Mouse (Mus musculus) stomach, embryonic 16.5 days (tissue): ENCODE measurements around the gene Dab1. TPM values are rescaled to one million over a fixed set of nuclear protein-coding genes. Genes with fewer than 3 reads are reported as not detected.

Source experiments
- ATAC-seq: fragments of 200-750 bp; cut with Nextera tagmentation; 2 replicates; pipeline ENCODE4 v1.8.0; 2017; ENCODE audit warnings: moderate number of reproducible peaks, moderate TSS enrichment; ENCODE audit not compliant: insufficient read depth, low FRiP score
- H3K27ac ChIP-seq: fragments of 300-500 bp; sonication (generic); 2 replicates; pipeline ENCODE4 v1.5.1; 2014; ENCODE audit warnings: low read length
- H3K27me3 ChIP-seq: fragments of 300-500 bp; sonication (generic); 2 replicates; pipeline ENCODE4 v1.6.1; 2014; ENCODE audit warnings: low read length, control low read depth, mixed read lengths; ENCODE audit not compliant: control insufficient read depth, insufficient read depth
- H3K36me3 ChIP-seq: fragments of 300-500 bp; sonication (generic); 2 replicates; pipeline ENCODE4 v1.6.1; 2014; ENCODE audit warnings: low read length; ENCODE audit not compliant: control insufficient read depth, insufficient read depth
- H3K4me1 ChIP-seq: fragments of 300-500 bp; sonication (generic); 2 replicates; pipeline ENCODE4 v1.6.1; 2014; ENCODE audit warnings: low read length, control low read depth, mixed read lengths; ENCODE audit not compliant: control insufficient read depth, insufficient read depth
- H3K4me2 ChIP-seq: fragments of 300-500 bp; sonication (generic); 2 replicates; pipeline ENCODE4 v1.6.1; 2014; ENCODE audit warnings: low read depth, low read length, mixed read lengths
- H3K4me3 ChIP-seq: fragments of 300-500 bp; sonication (generic); replicated peaks from 2 replicates; pipeline ENCODE4 v1.5.1; 2014; ENCODE audit warnings: mild to moderate bottlenecking, low read length
- H3K9ac ChIP-seq: fragments of 300-500 bp; sonication (generic); 2 replicates; pipeline ENCODE4 v1.6.1; 2014; ENCODE audit warnings: low read length
- H3K9me3 ChIP-seq: fragments of 300-500 bp; sonication (generic); replicated peaks from 2 replicates; pipeline ENCODE4 v1.6.1; 2016; ENCODE audit warnings: low read length, control low read depth; ENCODE audit not compliant: control insufficient read depth
- WGBS: fragments of 180-500 bp; shearing (Covaris S2); extraction: QIAGEN DNeasy Blood & Tissue Kit; methylation state at CpG from one replicate; pipeline ENCODE4 v1.1.7; 2014; 5-methylcytosine and 5-hydroxymethylcytosine counted together
- polyA plus RNA-seq: library from polyadenylated mRNA; unstranded; fragments of >200 nt; fragmentation: Nextera tagmentation; extraction: Ambion mirVana; gene quantifications from 2 replicates; pipeline ENCODE4 v1.2.1, GENCODE M21; 2015

Dab1 gene
- polyA plus RNA-seq, 1 experiment from 2014 or later = 10.0 TPM

DNA sequence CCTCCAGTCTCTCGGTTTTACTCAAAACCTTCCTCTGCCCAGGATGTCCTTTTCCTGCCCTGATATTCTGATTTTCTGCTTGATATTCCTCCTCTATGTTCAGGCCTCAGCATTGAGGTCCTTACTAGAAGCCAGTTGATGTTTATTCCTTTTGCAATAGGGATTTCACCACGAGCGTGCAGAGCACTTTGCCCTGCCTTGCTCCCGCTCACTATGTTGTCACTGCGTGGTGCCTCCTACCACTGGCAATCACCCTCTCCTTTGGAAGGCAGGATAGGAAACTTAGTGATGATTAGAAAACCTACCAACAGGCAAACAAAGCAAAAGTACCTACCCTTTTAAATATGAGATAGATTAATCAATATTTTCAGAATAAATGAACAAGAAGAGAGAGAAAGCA, 1160.3 kb downstream of the Dab1 start:
- no peak overlapping the region for H3K4me3 ChIP-seq
- H3K27me3 ChIP-seq = no peaks in the 10 kb centered on the region
- 81% methylated on average over 5 of the region's 5 CpGs for WGBS
- no peaks in the 10 kb centered on the region for H3K9me3 ChIP-seq
- ATAC-seq = no peak
- no peaks in the 10 kb centered on the region for H3K36me3 ChIP-seq
- no peak overlapping the region for H3K4me2 ChIP-seq
- no peaks in the 10 kb centered on the region for H3K4me1 ChIP-seq
- H3K9ac ChIP-seq = no peak overlapping the region
- no peak overlapping the region for H3K27ac ChIP-seq

DNA sequence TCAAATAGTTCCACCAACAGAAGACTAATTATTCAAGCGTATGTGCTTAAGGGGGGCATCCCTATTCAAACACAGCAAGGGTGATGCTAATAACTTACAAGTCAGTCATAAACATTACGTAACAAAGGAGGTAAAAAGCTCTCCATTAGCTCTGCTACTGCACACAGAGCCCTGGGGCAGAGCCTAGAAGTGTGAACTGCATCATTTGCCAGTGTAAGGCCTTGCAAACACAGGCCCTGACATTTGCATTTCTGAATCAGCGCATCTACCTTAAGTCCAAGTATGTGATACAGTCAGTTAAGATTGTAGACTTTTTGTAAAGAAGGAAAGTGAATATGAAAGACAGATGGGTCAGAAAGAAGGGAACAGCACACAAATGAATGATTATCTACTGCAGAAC, 1162.3 kb downstream of the Dab1 start:
- Histone ChIP-seq H3K4me3 (no peak overlapping the region), H3K9ac (no peak overlapping the region), H3K36me3 (no peaks in the 10 kb centered on the region), H3K27ac (no peak overlapping the region), H3K4me2 (no peak overlapping the region), H3K27me3 (no peaks in the 10 kb centered on the region), H3K9me3 (no peaks in the 10 kb centered on the region), H3K4me1 (no peaks in the 10 kb centered on the region)
- WGBS = 91% methylated on average over 3 of the region's 3 CpGs
- no peak for ATAC-seq

DNA sequence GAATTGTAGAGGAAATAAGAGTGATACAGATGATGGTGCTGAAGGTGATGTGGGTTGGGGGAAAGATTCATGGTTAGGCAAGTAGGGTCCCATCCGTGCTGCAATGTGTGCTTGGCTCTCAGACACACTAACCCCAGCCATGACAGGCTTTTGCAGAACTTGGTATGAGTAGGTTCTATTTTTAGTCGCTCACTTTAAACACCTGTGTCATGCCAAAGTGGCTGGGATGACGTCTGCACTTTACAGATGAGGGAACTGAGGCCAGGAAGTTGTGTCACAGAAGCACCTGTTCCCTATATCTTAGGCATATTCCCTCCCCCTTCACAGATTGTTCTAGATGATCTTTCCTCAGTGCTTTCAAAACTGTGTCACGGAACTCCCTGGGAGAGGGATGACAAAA, 1163.2 kb downstream of the Dab1 start:
- no peak overlapping the region for H3K27ac ChIP-seq
- no peaks in the 10 kb centered on the region for H3K36me3 ChIP-seq
- no peaks in the 10 kb centered on the region for H3K4me1 ChIP-seq
- no peaks in the 10 kb centered on the region for H3K27me3 ChIP-seq
- no peak for ATAC-seq
- no peak overlapping the region for H3K9ac ChIP-seq
- H3K9me3 ChIP-seq = no peaks in the 10 kb centered on the region
- WGBS = 75% methylated on average over 4 of the region's 4 CpGs
- no peak overlapping the region for H3K4me2 ChIP-seq
- no peak overlapping the region for H3K4me3 ChIP-seq

DNA sequence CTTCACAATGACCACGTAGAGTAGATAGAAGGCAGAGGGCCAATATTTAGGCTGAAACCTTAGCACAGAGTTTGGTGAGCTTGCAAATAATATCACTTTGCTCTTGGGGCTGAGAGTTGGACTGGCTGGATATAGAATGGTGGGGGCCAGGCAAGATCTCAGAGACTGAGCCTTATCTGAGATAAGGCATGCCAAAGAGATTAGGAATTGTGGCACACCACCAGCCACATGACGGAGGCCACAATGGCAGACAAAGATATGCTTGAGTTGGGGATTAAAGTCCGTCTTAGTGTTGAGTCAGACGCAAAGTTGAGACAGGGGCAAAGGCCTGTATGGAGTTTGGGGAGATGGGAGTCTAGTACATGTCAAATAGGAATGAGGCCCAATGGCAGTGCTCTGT, 1173.0 kb downstream of the Dab1 start:
- Histone ChIP-seq H3K4me2 (no peak overlapping the region), H3K9ac (no peak overlapping the region), H3K27ac (no peak overlapping the region), H3K9me3 (no peaks in the 10 kb centered on the region), H3K4me1 (no peaks in the 10 kb centered on the region), H3K36me3 (no peaks in the 10 kb centered on the region), H3K4me3 (no peak overlapping the region), H3K27me3 (no peaks in the 10 kb centered on the region)
- 85% methylated on average over 4 of the region's 4 CpGs for WGBS
- no peak; the same call in 1 of the 2 replicates for ATAC-seq
